Mouse (Mus musculus): Measurements from ENCODE around the gene Syngr2. TPM values are rescaled to one million over a fixed set of nuclear protein-coding genes. Genes with fewer than 3 reads are reported as not detected.
"Not testable (repeated sequence)": the region's sequence is repeated elsewhere in the genome, so short reads cannot be mapped to it uniquely, and the experiment has no call there.

Syngr2 gene
- polyA plus RNA-seq, 1 experiment from 2014 or later, result 50.5 TPM

GRCm38 (mm10) chr11:117815850-117816249, 6.4 kb downstream of the Syngr2 start:
- not testable (repeated sequence) for H3K27me3 ChIP-seq; H3K4me3 ChIP-seq (replicated peaks); H3K9me3 ChIP-seq (replicated peaks); DNase-seq; H3K9ac ChIP-seq; H3K4me2 ChIP-seq
- peaks cover 98% of the 10 kb centered on the region for H3K36me3 ChIP-seq
- H3K4me1 ChIP-seq (replicated peaks), result peaks cover 85% of the 10 kb centered on the region
- 80% methylated on average over 9 of the region's 9 CpGs for WGBS (ENCODE audit: insufficient replicate concordance)
- H3K27ac ChIP-seq, result peak overlapping the region; percentile 87
- ATAC-seq (ENCODE audit: low read depth), result peak; percentile 1; the same call in 1 of the 2 replicates

GRCm38 (mm10) chr11:117816389-117816996, 7.0 kb downstream of the Syngr2 start:
- H3K4me3 ChIP-seq (replicated peaks), result no peak overlapping the region
- peaks cover 84% of the 10 kb centered on the region for H3K4me1 ChIP-seq (replicated peaks)
- H3K27ac ChIP-seq, result peak overlapping the region; percentile 49; the same call in 1 of the 2 replicates

GRCm38 (mm10) chr11:117819095-117819494, 9.6 kb downstream of the Syngr2 start:
- H3K27me3 ChIP-seq, result no peaks in the 10 kb centered on the region
- H3K4me1 ChIP-seq (replicated peaks), result peaks cover 84% of the 10 kb centered on the region
- WGBS (ENCODE audit: insufficient replicate concordance), result 83% methylated on average over 8 of the region's 8 CpGs
- no peak overlapping the region for H3K9ac ChIP-seq
- H3K4me2 ChIP-seq, result no peak overlapping the region
- H3K9me3 ChIP-seq (replicated peaks), result no peaks in the 10 kb centered on the region
- DNase-seq, result no peak
- peaks cover 100% of the 10 kb centered on the region for H3K36me3 ChIP-seq
- H3K27ac ChIP-seq, result no peak overlapping the region
- no peak for ATAC-seq (ENCODE audit: low read depth)
- no peak overlapping the region for H3K4me3 ChIP-seq (replicated peaks)

More at GRCm38 (mm10) chr11:117816389-117816996, 7.0 kb downstream of the Syngr2 start:
- Histone ChIP-seq H3K36me3 (peaks cover 100% of the 10 kb centered on the region), H3K9me3 (replicated peaks) (no peaks in the 10 kb centered on the region), H3K4me2 (no peak overlapping the region), H3K9ac (no peak overlapping the region; the same call in 1 of the 2 replicates), H3K27me3 (no peaks in the 10 kb centered on the region)
- no peak for ATAC-seq (ENCODE audit: low read depth)
- 86% methylated on average over 13 of the region's 13 CpGs for WGBS (ENCODE audit: insufficient replicate concordance)
- DNase-seq, result no peak

- Histone ChIP-seq H3K36me3 (peaks cover 92% of the 10 kb centered on the region), H3K9ac (no peak overlapping the region), H3K27me3 (no peaks in the 10 kb centered on the region), H3K4me2 (no peak overlapping the region), H3K27ac (no peak overlapping the region), H3K4me3 (replicated peaks) (no peak overlapping the region), H3K4me1 (replicated peaks) (peaks cover 81% of the 10 kb centered on the region), H3K9me3 (replicated peaks) (no peaks in the 10 kb centered on the region)
- ATAC-seq (ENCODE audit: low read depth) (no peak), DNase-seq (no peak)
- WGBS (ENCODE audit: insufficient replicate concordance), result 89% methylated on average over 7 of the region's 7 CpGs
Observed at GRCm38 (mm10) chr11:117820173-117820572, 10.7 kb downstream of the Syngr2 start.

DNA sequence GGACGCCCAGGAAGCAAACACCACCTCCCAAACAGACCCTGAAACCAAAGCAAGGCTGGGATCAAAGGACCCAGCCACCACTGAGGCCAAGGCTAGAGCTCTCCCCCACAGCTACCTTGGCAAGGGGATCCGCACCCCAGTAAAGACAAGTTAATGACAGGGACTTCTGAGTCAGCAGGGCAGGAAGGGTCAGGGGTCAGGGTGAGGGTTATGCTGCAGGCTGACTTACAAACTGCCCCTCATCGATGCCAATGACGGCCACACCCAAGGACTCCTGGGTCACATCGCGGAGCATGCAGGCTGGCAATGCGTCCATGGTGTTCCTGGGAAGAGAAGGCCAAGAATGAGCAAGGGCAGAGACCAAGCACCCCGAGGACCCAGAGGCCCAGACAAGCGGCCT, 12.4 kb downstream of the Syngr2 start:
- peaks cover 82% of the 10 kb centered on the region for H3K4me1 ChIP-seq (replicated peaks)
- DNase-seq, result no peak
- H3K9me3 ChIP-seq (replicated peaks), result no peaks in the 10 kb centered on the region
- peaks cover 75% of the 10 kb centered on the region for H3K36me3 ChIP-seq
- no peak overlapping the region for H3K27ac ChIP-seq
- no peak overlapping the region for H3K4me3 ChIP-seq (replicated peaks)
- 88% methylated on average over 9 of the region's 9 CpGs for WGBS (ENCODE audit: insufficient replicate concordance)
- H3K27me3 ChIP-seq, result no peaks in the 10 kb centered on the region
- ATAC-seq (ENCODE audit: low read depth), result no peak
- H3K9ac ChIP-seq, result no peak overlapping the region; the same call in 1 of the 2 replicates
- peak overlapping the region; percentile 13; the same call in 1 of the 2 replicates for H3K4me2 ChIP-seq

DNA sequence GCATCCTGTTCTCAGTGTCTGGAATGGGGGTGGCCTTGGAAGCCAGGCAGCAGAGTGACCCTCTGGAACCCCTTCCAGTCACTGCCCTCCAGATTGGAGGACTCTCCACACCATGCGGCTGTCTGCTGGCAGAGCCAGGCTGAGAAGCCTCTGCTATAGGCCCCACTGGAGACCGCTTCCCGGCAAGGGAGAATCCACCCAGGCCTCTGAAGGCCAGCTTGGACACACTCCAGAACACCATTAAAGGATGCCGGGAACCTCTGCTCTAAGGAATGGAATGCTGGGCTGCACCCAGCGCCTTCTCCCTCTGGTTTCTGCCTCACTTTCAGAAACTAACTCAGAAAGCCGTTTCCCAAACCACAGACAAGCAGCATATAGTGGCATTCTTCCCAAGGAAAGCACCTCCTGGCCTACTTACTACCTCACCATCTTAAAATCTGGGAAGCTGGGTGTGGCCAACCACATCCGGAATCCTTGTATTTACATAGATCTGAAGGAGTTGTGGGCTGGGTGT, 13.3 kb downstream of the Syngr2 start:
- Histone ChIP-seq H3K27me3 (no peaks in the 10 kb centered on the region), H3K4me3 (replicated peaks) (peak overlapping the region; percentile 86; the same call in 1 of the 2 replicates), H3K9ac (peak overlapping the region; percentile 97; the same call in 1 of the 2 replicates), H3K4me1 (replicated peaks) (peaks cover 84% of the 10 kb centered on the region), H3K9me3 (replicated peaks) (no peaks in the 10 kb centered on the region), H3K27ac (peak overlapping the region; percentile 18; the same call in 1 of the 2 replicates), H3K36me3 (peaks cover 66% of the 10 kb centered on the region), H3K4me2 (peak overlapping the region; percentile 96)
- DNase-seq (no peak), ATAC-seq (ENCODE audit: low read depth) (no peak)
- 87% methylated on average over 7 of the region's 7 CpGs for WGBS (ENCODE audit: insufficient replicate concordance)

DNA sequence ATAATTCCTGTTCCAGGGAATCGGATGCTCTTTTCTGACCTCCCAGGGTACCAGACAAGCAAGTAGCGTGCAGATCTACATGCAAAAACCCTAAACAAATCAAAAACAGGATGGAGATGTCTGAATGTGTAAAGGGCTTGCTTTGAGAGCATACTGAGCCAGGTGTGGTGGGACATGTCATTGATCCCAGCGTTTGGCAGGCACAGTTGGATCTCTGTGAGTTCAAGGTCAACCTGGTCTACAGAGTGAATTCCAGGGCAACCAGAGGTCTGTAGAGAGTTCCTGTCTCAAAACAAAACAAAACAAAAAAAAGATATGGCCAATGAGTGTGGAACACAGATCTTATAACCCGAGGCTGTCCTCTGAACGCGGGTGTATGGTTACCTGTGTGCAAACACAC, 13.9 kb downstream of the Syngr2 start:
- H3K27ac ChIP-seq, result peak overlapping the region; percentile 74; the same call in 1 of the 2 replicates
- peaks cover 60% of the 10 kb centered on the region for H3K36me3 ChIP-seq
- 85% methylated on average over 6 of the region's 6 CpGs for WGBS (ENCODE audit: insufficient replicate concordance)
- H3K4me1 ChIP-seq (replicated peaks), result peaks cover 85% of the 10 kb centered on the region
- no peaks in the 10 kb centered on the region for H3K27me3 ChIP-seq
- DNase-seq (no peak), ATAC-seq (ENCODE audit: low read depth) (no peak)
- peak overlapping the region; percentile 97 for H3K9ac ChIP-seq
- H3K9me3 ChIP-seq (replicated peaks), result no peaks in the 10 kb centered on the region
- H3K4me2 ChIP-seq, result peak overlapping the region; percentile 96
- peak overlapping the region; percentile 86 for H3K4me3 ChIP-seq (replicated peaks)

DNA sequence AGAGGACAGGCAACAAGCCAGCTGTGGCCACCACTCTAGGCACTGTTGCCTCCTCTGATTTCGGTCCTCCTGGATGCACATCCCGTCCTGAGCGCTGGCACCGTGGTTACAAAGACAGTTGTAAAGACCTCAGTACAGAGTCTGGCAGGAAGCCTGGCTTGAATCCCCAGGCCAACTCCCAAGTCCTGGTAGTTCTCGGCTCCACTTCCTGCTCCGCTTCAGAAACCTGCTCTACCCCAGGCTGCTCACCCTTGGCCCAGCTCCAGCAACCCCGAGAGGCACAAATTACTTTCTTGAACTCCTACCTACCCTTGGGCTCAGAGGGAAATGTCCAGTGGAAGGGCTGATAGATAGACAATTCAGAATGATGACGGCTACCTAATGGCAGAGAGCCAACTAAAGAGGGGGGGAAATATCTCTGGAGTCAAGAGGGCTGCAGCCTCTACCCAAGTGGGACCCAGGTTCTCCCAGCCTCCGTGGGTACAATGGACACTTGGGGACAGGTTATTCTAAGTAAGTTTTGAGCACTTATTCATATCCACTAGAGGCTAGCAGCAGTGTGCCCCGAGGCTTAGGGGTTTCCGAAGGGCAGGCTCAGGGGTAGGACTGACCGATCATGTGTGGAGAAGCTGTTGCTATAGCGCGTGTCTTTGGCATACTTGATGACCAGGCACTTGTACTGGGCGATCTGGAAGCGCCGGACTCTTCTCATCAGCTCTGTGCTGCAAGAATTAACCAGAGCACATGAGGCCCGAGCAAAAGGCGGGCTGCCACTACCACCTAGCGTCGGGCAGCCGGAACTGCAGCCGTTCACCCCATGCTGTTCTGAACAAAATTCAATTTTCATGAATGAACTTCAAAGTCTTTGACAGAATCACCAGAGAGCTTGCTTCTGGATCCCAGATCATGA, 14.8 kb downstream of the Syngr2 start:
- H3K36me3 ChIP-seq, result peaks cover 51% of the 10 kb centered on the region
- H3K4me1 ChIP-seq (replicated peaks), result peaks cover 89% of the 10 kb centered on the region
- peak overlapping the region; percentile 86 for H3K4me3 ChIP-seq (replicated peaks)
- WGBS (ENCODE audit: insufficient replicate concordance), result 15% methylated on average over 23 of the region's 23 CpGs
- no peaks in the 10 kb centered on the region for H3K9me3 ChIP-seq (replicated peaks)
- ATAC-seq (ENCODE audit: low read depth), result peak; percentile 57
- H3K27ac ChIP-seq, result peak overlapping the region; percentile 95
- peak; percentile 75 for DNase-seq
- H3K27me3 ChIP-seq, result no peaks in the 10 kb centered on the region
- H3K9ac ChIP-seq, result peak overlapping the region; percentile 97
- peak overlapping the region; percentile 96 for H3K4me2 ChIP-seq

GRCm38 (mm10) chr11:117825333-117826101, 16.0 kb downstream of the Syngr2 start, which contains the start of the genes Afmid and Tk1:
Afmid (plus strand) TSS chr11:117825924.
Tk1 (minus strand) TSS chr11:117826092.
- Histone ChIP-seq H3K36me3 (peaks cover 39% of the 10 kb centered on the region), H3K9me3 (replicated peaks) (no peaks in the 10 kb centered on the region), H3K4me3 (replicated peaks) (peak within 1 kb of the TSS; percentile 86), H3K4me1 (replicated peaks) (peaks cover 89% of the 10 kb centered on the region), H3K27me3 (no peaks in the 10 kb centered on the region), H3K9ac (peak within 1 kb of the TSS; percentile 97), H3K4me2 (peak within 1 kb of the TSS; percentile 96), H3K27ac (peak within 1 kb of the TSS; percentile 95)
- ATAC-seq (ENCODE audit: low read depth) (peak; percentile 62), DNase-seq (peak; percentile 78)
- under 1% methylated on average over 34 of the region's 34 CpGs for WGBS (ENCODE audit: insufficient replicate concordance)

DNA sequence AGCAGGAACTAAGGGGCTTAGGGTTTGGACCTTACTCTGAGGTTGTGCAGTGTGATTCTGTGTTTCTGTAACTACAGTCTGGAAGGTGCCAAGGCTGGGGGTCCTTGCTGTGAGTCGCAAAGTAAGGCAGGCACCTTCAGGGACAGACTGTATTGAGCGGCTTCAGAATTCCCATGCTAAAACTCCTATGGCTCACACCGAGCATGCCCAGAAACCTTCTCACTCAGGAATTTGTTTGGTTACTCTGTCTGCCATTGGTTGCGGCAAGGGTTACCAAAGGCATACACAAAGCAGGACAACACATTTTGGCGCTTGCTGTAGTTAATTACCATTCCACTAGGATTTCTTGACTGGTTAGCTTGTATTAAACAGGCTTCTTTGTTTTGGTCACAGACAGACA, 16.7 kb downstream of the Syngr2 start:
- H3K27ac ChIP-seq, result peak overlapping the region; percentile 95
- H3K27me3 ChIP-seq, result no peaks in the 10 kb centered on the region
- peak overlapping the region; percentile 86 for H3K4me3 ChIP-seq (replicated peaks)
- WGBS (ENCODE audit: insufficient replicate concordance), result 34% methylated on average over 5 of the region's 5 CpGs
- H3K4me1 ChIP-seq (replicated peaks), result peaks cover 91% of the 10 kb centered on the region
- H3K36me3 ChIP-seq, result peaks cover 32% of the 10 kb centered on the region
- peak overlapping the region; percentile 96 for H3K4me2 ChIP-seq
- ATAC-seq (ENCODE audit: low read depth) (no peak), DNase-seq (no peak)
- peak overlapping the region; percentile 97 for H3K9ac ChIP-seq
- no peaks in the 10 kb centered on the region for H3K9me3 ChIP-seq (replicated peaks)

All from liver, embryonic 13.5 days (tissue).